Mouse (Mus musculus) B cell, adult 2 months (primary cell): ENCODE measurements around the gene Slco1a1.
"Not testable (repeated sequence)": the region's sequence is repeated elsewhere in the genome, so short reads cannot be mapped to it uniquely, and the experiment has no call there.

Experiments used
- DNase-seq, 2 experiments: peaks; one replicate each; pipeline ENCODE4 v3.0.0; 2022

The Slco1a1 gene

DNA sequence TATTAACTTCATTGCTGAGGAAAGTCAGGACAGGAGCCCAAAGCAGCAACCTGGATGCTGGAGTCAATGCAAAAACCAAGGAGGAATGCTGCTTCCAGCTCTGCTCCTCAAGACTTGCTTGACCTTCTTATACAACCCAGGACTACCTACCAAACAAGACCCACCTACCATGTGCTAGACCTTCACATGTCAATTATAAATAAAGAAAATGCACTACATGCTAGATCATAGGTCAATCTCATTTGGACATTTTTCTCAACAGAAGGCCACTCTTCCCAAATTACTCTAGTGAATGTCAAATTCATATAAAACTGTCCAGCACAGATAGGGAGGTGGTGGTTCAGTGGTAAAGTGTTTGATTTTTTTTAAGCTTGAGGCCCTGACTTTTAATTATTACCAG lies at the start of gene Slco1a1:
Gene Slco1a1 (minus strand): TSS at position 101 of the 400 bp plus-strand sequence.
- DNase-seq, result no peak

GRCm38 (mm10) chr6:141986772-141987171 lies 40.0 kb upstream of the Slco1a1 start:
- DNase-seq, result no peak

- no peak for DNase-seq
Observed at GRCm38 (mm10) chr6:141984644-141985043, 37.9 kb upstream of the Slco1a1 start.

DNA sequence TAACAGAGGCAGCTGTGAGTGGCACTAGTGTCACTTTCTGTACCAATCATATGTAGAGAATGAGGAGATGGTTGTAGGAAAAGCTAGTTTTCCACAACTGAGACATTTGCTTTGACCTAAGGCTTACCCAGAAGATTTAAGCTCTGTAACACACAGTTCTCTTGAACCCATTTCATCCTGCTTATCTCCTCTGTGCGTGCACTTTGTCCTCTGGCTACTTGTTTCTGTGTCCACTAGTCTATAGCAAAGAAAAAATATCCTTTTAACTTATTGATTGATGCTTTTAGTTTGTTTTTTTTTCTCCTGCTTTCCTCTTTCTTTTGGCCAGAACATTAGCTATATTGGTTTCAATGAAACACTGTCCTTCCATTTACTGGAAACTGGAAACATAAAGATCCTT lies 15.7 kb upstream of the Slco1a1 start:
- no peak for DNase-seq

DNA sequence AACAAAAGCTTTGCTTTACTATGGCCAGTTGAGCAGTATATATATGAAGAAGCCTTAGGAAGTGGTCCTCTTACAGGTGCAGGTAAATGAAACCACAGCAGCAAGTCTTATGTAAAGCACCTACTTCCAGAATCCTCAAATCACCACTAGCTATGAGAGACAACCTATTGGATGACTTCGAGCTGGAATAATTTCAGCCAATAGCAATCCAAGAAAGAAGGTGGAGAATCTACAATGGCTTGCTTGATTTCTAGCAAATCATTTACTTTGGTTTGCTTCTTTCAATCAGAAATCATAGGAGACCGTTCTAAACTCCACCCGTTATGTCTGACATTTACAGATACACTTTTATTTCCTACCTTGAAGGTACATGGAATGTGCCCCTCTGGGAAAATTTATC lies 15.1 kb upstream of the Slco1a1 start:
- DNase-seq, result no peak

- no peak for DNase-seq
Observed at GRCm38 (mm10) chr6:141960482-141960881, 13.7 kb upstream of the Slco1a1 start.

- no peak for DNase-seq
Observed at GRCm38 (mm10) chr6:141940451-141940850, 6.3 kb downstream of the Slco1a1 start.

- no peak for DNase-seq
Observed at GRCm38 (mm10) chr6:141898197-141898596, 48.6 kb downstream of the Slco1a1 start.

- no peak for DNase-seq
Observed at GRCm38 (mm10) chr6:141889723-141890122, 57.0 kb downstream of the Slco1a1 start.

- no peak for DNase-seq
Observed at GRCm38 (mm10) chr6:141888248-141888647, 58.5 kb downstream of the Slco1a1 start.

DNA sequence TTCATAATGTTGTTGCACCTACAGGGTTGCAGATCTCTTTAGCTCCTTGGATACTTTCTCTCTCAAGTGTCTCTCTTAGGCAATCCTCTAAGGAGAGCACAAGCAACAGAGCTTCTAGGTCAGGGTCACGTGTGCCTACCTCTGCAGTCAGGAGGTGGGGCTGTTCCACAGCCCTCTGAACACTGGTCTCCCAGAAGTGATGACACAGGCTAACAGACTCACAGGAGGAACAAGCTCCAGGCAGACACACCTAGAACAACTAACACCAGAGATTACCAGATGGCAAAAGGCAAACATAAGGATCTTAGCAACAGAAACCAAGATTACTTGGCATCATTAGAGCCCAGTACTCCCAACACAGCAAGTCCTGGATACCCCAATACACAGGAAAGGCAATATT lies 64.2 kb downstream of the Slco1a1 start:
- no peak for DNase-seq

DNA sequence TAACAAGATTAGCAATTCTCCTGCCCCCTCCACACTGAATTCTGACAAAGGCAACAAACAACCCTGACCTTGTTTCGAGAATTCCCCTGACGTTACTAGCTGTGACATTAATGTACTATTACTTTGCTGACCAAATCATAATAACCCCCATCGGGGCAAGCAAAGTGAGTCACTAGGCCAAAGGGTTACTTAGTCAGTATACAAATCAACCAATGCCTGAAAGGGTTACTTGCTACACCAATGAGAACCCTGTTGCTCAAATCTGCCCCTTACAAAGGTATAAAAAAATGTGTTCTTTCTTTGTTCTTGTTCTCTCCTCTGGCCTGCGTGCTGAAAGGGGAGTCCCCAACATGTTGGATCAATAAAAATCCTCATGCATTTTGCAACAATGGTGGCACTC lies 71.0 kb downstream of the Slco1a1 start:
- not testable (repeated sequence) for DNase-seq

GRCm38 (mm10) chr6:141871711-141872110 lies 75.1 kb downstream of the Slco1a1 start:
- no peak for DNase-seq

DNA sequence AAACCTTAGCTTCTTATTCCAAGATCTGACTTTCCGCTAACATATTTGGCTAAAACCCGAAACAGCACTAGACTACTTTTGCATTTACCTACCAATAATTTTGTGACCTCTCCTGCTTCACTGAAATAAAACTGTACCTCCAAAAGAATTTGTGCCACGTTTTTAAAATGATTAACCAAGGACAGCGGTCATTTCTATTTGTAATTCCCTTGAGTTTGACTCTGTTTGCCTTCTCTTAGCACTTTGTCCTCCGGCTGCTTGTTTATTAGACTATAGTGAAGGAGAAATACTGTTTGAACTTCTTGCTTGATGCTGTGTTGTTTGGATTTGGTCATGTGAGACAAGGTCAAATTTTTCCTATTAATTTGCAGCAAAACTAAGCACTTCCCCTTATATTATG lies 78.0 kb downstream of the Slco1a1 start:
- DNase-seq, result no peak

- DNase-seq, result no peak
Observed at GRCm38 (mm10) chr6:141866026-141866425, 80.7 kb downstream of the Slco1a1 start.

GRCm38 (mm10) chr6:141857735-141858531 lies 88.8 kb downstream of the Slco1a1 start:
- DNase-seq, result no peak
